Mouse (Mus musculus): ENCODE results near the gene Mrps23. TPM values are rescaled to one million over a fixed set of nuclear protein-coding genes. Genes with fewer than 3 reads are reported as not detected.

Gene Mrps23
- 28.7 and 29.3 TPM in 2 replicates for polyA plus RNA-seq (2015; fragmentation: Nextera tagmentation; extraction: Ambion mirVana)

DNA sequence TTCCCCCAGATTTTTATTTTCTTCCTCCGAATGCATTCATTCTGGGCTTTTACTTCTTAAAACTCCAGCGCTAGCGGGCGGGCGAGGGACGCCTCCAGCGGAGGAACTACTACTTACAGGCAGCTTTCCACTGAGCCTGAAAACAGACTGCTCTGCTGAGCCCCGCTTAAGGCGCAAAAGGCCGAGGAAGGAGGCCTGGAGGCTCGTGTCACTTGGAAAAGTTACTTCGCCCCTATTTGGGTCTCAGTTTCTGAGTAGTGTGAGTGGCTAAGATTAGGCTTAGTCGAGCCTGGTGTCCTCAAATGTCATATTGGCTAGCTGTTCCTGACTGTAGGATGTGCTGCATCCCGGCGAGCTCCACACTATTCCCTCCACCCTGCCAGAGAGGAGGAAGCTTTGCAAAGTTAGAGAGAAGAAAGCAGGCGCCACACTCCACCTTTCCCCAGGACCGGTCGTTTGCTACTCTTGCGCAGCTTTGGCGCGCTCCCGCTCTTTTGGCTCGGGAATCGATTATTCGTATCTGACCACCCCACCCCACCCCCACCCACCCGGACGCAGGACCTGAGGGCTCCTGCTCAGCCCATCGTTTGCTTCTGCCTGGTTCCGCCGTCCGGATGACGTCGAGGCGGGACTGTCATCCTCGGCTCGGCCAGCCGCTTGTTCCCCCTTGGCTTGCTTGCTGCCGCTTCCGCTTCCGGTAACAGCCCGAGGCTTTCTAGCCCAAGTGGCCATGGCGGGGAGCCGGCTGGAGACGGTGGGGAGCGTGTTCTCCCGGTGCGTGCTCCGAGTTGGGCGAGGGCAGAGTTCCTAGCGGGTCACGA is at the start of gene Mrps23:
TSS of gene Mrps23 (plus strand) at position 677 of the 821 bp plus-strand sequence.
- TF ChIP-seq EP300 (IDR thresholded peaks at IDR 0.05; ENCODE audit: low read depth) (no peak), CTCF (IDR thresholded peaks at IDR 0.05; ENCODE audit: low read depth) (peak; percentile 53)
- Histone ChIP-seq H3K9ac (replicated peaks) (peak within 1 kb of the TSS; percentile 84), H3K9me3 (ENCODE audit: low read length) (no peaks in the 10 kb centered on the region), H3K4me3 (ENCODE audit: low read depth, low read length) (peak within 1 kb of the TSS; percentile 67), H3K36me3 (replicated peaks; ENCODE audit: insufficient read depth, low read length) (peaks cover 8% of the 10 kb centered on the region), H3K27me3 (ENCODE audit: insufficient read depth, low read length) (no peaks in the 10 kb centered on the region), H3K4me1 (ENCODE audit: insufficient read depth) (peaks cover 20% of the 10 kb centered on the region), H3K4me2 (ENCODE audit: low read depth, low read length) (peak within 1 kb of the TSS; percentile 77), H3K27ac (ENCODE audit: low read depth) (peak within 1 kb of the TSS; percentile 69)
- under 1% methylated on average over 51 of the region's 51 CpGs for WGBS (ENCODE audit: insufficient replicate concordance)
- peak; percentile 98 for ATAC-seq
- DNase-seq, result peak; percentile 91

DNA sequence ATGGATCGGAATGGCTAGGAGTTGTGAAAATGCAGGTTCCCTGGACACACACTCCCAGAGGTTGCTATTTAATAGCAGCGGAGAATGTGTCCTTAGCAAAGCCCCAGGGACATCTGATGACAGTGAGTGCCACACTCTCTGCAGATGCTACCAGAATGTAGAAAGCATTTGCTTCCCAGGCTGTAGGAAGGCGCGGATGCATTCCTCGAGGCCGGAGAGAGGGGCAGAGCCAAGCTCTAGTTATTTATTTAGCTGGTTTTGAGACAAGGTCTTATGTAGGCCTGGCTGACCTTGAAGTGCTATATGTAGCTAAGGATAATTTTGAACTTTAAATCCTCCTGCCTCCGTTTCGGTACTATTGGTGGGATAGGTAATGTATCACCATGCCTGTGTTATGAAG is 49.7 kb upstream of the Mrps23 start:
- WGBS (ENCODE audit: insufficient replicate concordance), result 73% methylated on average over 8 of the region's 8 CpGs
- H3K4me1 ChIP-seq (ENCODE audit: insufficient read depth), result peaks cover 10% of the 10 kb centered on the region

DNA sequence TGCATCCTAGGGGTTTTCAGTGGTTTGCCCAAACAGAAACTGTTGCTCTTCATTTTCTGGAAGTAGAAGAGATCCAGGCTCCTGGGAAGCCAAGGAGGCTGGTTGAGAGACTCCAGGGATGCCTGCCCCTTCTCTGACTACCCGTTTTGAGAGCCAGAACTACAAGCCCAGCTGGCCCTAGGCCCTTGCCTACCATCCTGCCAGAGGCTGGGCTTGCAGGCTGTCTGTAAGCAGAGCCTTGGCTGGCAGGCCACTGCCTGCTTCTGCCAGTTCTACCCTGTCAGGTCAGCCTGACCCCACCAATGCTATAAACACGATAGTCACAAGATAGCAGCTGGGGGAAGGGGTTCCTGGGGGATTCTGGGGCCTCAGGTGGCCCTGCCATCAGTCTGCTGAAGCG is 48.7 kb upstream of the Mrps23 start:
- Histone ChIP-seq H3K9ac (replicated peaks) (no peak overlapping the region), H3K9me3 (ENCODE audit: low read length) (no peaks in the 10 kb centered on the region), H3K4me3 (ENCODE audit: low read depth, low read length) (no peak overlapping the region), H3K27ac (ENCODE audit: low read depth) (no peak overlapping the region), H3K4me2 (ENCODE audit: low read depth, low read length) (no peak overlapping the region), H3K36me3 (replicated peaks; ENCODE audit: insufficient read depth, low read length) (no peaks in the 10 kb centered on the region), H3K27me3 (ENCODE audit: insufficient read depth, low read length) (no peaks in the 10 kb centered on the region), H3K4me1 (ENCODE audit: insufficient read depth) (peaks cover 10% of the 10 kb centered on the region)
- ATAC-seq (no peak), DNase-seq (no peak)
- WGBS (ENCODE audit: insufficient replicate concordance), result 70% methylated on average over 3 of the region's 3 CpGs
- TF ChIP-seq CTCF (IDR thresholded peaks at IDR 0.05; ENCODE audit: low read depth) (no peak), EP300 (IDR thresholded peaks at IDR 0.05; ENCODE audit: low read depth) (no peak)

More for the DNA sequence above, 49.7 kb upstream of the Mrps23 start:
- TF ChIP-seq CTCF (IDR thresholded peaks at IDR 0.05; ENCODE audit: low read depth), result no peak
- no peak for TF ChIP-seq EP300 (IDR thresholded peaks at IDR 0.05; ENCODE audit: low read depth)
- ATAC-seq (no peak), DNase-seq (no peak)
- no peaks in the 10 kb centered on the region for H3K36me3 ChIP-seq (replicated peaks; ENCODE audit: insufficient read depth, low read length)
- no peak overlapping the region for H3K9ac ChIP-seq (replicated peaks)
- H3K27ac ChIP-seq (ENCODE audit: low read depth), result no peak overlapping the region
- H3K9me3 ChIP-seq (ENCODE audit: low read length), result no peaks in the 10 kb centered on the region
- no peak overlapping the region for H3K4me3 ChIP-seq (ENCODE audit: low read depth, low read length)
- no peaks in the 10 kb centered on the region for H3K27me3 ChIP-seq (ENCODE audit: insufficient read depth, low read length)
- no peak overlapping the region for H3K4me2 ChIP-seq (ENCODE audit: low read depth, low read length)

DNA sequence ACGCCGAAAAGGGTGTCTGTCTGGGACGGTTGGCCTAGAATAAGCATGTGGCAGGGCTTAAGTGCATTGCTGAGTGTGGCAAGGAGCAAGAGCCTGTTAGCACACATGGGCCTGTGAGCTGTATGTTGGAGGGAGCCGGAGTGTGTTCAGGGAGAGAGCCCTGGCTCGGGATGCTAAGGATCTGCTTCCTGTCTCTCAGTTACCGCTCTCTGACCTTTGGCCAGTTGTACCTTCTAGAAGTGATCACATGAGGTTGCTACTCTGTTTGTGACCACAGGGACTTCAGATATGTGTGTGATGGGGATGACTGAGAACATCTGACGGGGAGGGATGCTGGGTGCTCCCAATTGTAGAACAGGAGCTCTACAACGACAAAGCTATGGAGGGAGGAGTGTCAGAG is 48.2 kb upstream of the Mrps23 start:
- no peak overlapping the region for H3K27ac ChIP-seq (ENCODE audit: low read depth)
- TF ChIP-seq CTCF (IDR thresholded peaks at IDR 0.05; ENCODE audit: low read depth) (no peak), EP300 (IDR thresholded peaks at IDR 0.05; ENCODE audit: low read depth) (no peak)
- WGBS (ENCODE audit: insufficient replicate concordance), result 67% methylated on average over 8 of the region's 8 CpGs
- H3K4me3 ChIP-seq (ENCODE audit: low read depth, low read length), result no peak overlapping the region
- DNase-seq (no peak), ATAC-seq (no peak)
- no peak overlapping the region for H3K4me2 ChIP-seq (ENCODE audit: low read depth, low read length)
- no peak overlapping the region for H3K9ac ChIP-seq (replicated peaks)
- peaks cover 11% of the 10 kb centered on the region for H3K4me1 ChIP-seq (ENCODE audit: insufficient read depth)
- no peaks in the 10 kb centered on the region for H3K27me3 ChIP-seq (ENCODE audit: insufficient read depth, low read length)
- no peaks in the 10 kb centered on the region for H3K9me3 ChIP-seq (ENCODE audit: low read length)
- no peaks in the 10 kb centered on the region for H3K36me3 ChIP-seq (replicated peaks; ENCODE audit: insufficient read depth, low read length)

DNA sequence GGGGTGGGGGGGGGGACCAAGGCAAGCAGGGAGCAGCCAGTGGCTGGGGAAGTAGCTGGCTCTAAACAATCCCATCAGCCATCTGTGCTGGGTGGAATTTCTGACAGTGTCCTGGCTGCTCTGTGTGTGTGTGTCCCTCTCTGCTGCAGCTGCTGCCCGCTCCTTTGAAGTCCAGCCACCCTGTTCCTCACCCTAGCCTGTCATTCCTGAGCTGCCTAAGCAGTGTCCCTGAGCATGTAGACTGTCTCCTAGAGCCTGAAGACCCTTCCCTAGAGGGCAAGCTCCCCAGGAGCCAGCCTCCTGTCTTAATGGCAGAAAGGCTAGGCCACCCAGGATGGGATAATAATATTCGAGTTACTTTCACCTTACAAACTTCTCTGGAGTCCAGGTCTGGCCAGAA is 47.8 kb upstream of the Mrps23 start:
- DNase-seq, result no peak

DNA sequence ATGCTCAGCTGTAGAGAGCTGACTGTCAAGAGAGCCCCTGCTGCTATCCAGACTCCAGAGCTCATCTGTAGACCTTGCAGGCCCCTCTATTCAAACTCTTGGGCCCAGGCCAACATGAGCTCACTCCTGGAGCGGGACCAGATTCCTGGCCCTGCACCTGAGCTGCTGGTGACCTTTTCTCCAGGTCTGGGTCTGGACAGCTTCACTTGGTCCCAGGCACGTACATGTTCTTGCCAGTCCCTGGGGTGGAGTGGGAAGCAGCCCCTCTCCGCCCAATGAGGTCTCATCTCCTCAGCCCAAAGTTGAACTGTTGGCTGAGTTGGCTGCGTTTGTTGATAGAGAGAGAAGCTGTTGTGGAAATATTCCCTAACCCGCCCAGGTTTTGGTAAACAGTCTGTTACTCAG is 45.3 kb upstream of the Mrps23 start:
- H3K9ac ChIP-seq (replicated peaks), result no peak overlapping the region
- H3K4me3 ChIP-seq (ENCODE audit: low read depth, low read length), result no peak overlapping the region
- TF ChIP-seq CTCF (IDR thresholded peaks at IDR 0.05; ENCODE audit: low read depth) (no peak), EP300 (IDR thresholded peaks at IDR 0.05; ENCODE audit: low read depth) (no peak)
- no peak overlapping the region for H3K27ac ChIP-seq (ENCODE audit: low read depth)
- no peaks in the 10 kb centered on the region for H3K27me3 ChIP-seq (ENCODE audit: insufficient read depth, low read length)
- H3K36me3 ChIP-seq (replicated peaks; ENCODE audit: insufficient read depth, low read length), result no peaks in the 10 kb centered on the region
- WGBS (ENCODE audit: insufficient replicate concordance), result 54% methylated on average over 5 of the region's 5 CpGs
- DNase-seq (no peak), ATAC-seq (peak; percentile 33)
- no peaks in the 10 kb centered on the region for H3K9me3 ChIP-seq (ENCODE audit: low read length)
- H3K4me1 ChIP-seq (ENCODE audit: insufficient read depth), result peaks cover 10% of the 10 kb centered on the region
- H3K4me2 ChIP-seq (ENCODE audit: low read depth, low read length), result no peak overlapping the region

More for the DNA sequence above, 47.8 kb upstream of the Mrps23 start:
- TF ChIP-seq EP300 (IDR thresholded peaks at IDR 0.05; ENCODE audit: low read depth), result no peak
- no peak for TF ChIP-seq CTCF (IDR thresholded peaks at IDR 0.05; ENCODE audit: low read depth)
- ATAC-seq, result no peak
- Histone ChIP-seq H3K27me3 (ENCODE audit: insufficient read depth, low read length) (no peaks in the 10 kb centered on the region), H3K27ac (ENCODE audit: low read depth) (no peak overlapping the region), H3K9ac (replicated peaks) (no peak overlapping the region), H3K9me3 (ENCODE audit: low read length) (no peaks in the 10 kb centered on the region), H3K4me1 (ENCODE audit: insufficient read depth) (peaks cover 10% of the 10 kb centered on the region), H3K36me3 (replicated peaks; ENCODE audit: insufficient read depth, low read length) (no peaks in the 10 kb centered on the region), H3K4me2 (ENCODE audit: low read depth, low read length) (no peak overlapping the region), H3K4me3 (ENCODE audit: low read depth, low read length) (no peak overlapping the region)
- 71% methylated on average over 1 of the region's 2 CpGs for WGBS (ENCODE audit: insufficient replicate concordance)
